Mouse (Mus musculus) limb, embryonic 15.5 days (tissue): ENCODE measurements at regions not wholly inside any gene's neighbourhood (a gene's known extent, or its start where the extent isn't known, plus 50 kb on each side); places are given as distances from the start of the nearest gene placed in this dataset.
A peak's percentile ranks its signal among the peaks of the same experiment; 100 is the strongest.

Source experiments
- ATAC-seq: fragments of 200-750 bp; cut with Nextera tagmentation; 2 replicates; pipeline ENCODE4 v1.8.0; 2017; ENCODE audit warnings: low read depth, moderate TSS enrichment; ENCODE audit not compliant: insufficient number of reproducible peaks, low FRiP score, low TSS enrichment
- H3K27ac ChIP-seq: fragments of 300-500 bp; sonication (generic); 2 replicates; pipeline ENCODE4 v1.5.1; 2015; ENCODE audit warnings: moderate library complexity, mild to moderate bottlenecking, inconsistent platforms
- H3K27me3 ChIP-seq: fragments of 300-500 bp; sonication (generic); 2 replicates; pipeline ENCODE4 v1.6.1; 2015; ENCODE audit warnings: inconsistent platforms
- H3K36me3 ChIP-seq: fragments of 300-500 bp; sonication (generic); 2 replicates; pipeline ENCODE4 v1.6.1; 2015; ENCODE audit warnings: inconsistent platforms
- H3K4me1 ChIP-seq: fragments of 300-500 bp; sonication (generic); 2 replicates; pipeline ENCODE4 v1.6.1; 2015; ENCODE audit warnings: inconsistent platforms
- H3K4me2 ChIP-seq: fragments of 300-500 bp; sonication (generic); 2 replicates; pipeline ENCODE4 v1.6.1; 2015; ENCODE audit warnings: mild to moderate bottlenecking, inconsistent platforms
- H3K4me3 ChIP-seq: fragments of 300-500 bp; sonication (generic); 2 replicates; pipeline ENCODE4 v1.5.1; 2015; ENCODE audit warnings: mild to moderate bottlenecking, inconsistent platforms
- H3K9ac ChIP-seq: fragments of 300-500 bp; sonication (generic); 2 replicates; pipeline ENCODE4 v1.6.1; 2015; ENCODE audit warnings: inconsistent platforms
- H3K9me3 ChIP-seq: fragments of 300-500 bp; sonication (generic); 2 replicates; pipeline ENCODE4 v1.6.1; 2016; ENCODE audit warnings: inconsistent platforms
- WGBS: fragments of 180-500 bp; shearing (Covaris S2); methylation state at CpG from one replicate; pipeline ENCODE4 v1.1.7; 2015; 5-methylcytosine and 5-hydroxymethylcytosine counted together

DNA sequence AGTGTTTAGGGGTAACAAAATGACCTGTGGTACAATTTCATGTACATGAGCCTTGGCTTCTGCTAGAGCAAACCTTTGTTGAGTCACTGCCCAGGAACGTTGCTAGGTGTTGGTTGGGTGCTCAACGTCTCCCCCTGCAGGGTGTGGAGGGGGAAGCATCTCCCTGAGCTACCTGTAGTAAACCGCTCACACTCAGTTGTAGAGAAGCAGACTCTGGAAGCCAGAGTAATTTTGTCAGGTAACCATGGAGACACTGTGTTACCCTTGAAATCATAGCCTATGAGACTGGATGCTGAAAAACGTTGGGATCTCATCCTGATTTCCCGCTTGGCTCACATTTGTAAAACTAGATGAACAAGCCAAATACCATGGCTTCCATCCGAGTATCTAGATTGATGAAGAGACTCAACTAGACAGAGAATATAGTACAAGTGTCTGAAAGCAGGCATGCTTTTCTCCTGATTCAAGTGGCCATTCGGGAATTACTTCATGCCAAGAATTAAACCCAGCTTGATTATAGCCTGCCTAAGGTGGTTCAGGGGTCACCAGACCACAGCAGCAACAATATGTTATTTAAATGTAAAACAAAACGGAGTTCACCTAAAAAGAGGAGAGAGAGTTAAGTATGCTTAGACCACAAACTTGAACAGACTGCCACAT is 63.7 kb upstream of the Ctla4 start:
- H3K9me3 ChIP-seq, result no peaks in the 10 kb centered on the region
- H3K27ac ChIP-seq, result no peak overlapping the region
- ATAC-seq, result no peak
- H3K4me1 ChIP-seq, result peaks cover 19% of the 10 kb centered on the region; the same call in 1 of the 2 replicates
- WGBS, result 46% methylated on average over 8 of the region's 8 CpGs
- H3K27me3 ChIP-seq, result no peaks in the 10 kb centered on the region
- H3K36me3 ChIP-seq, result no peaks in the 10 kb centered on the region
- no peak overlapping the region for H3K4me2 ChIP-seq
- H3K4me3 ChIP-seq, result no peak overlapping the region
- H3K9ac ChIP-seq, result no peak overlapping the region

DNA sequence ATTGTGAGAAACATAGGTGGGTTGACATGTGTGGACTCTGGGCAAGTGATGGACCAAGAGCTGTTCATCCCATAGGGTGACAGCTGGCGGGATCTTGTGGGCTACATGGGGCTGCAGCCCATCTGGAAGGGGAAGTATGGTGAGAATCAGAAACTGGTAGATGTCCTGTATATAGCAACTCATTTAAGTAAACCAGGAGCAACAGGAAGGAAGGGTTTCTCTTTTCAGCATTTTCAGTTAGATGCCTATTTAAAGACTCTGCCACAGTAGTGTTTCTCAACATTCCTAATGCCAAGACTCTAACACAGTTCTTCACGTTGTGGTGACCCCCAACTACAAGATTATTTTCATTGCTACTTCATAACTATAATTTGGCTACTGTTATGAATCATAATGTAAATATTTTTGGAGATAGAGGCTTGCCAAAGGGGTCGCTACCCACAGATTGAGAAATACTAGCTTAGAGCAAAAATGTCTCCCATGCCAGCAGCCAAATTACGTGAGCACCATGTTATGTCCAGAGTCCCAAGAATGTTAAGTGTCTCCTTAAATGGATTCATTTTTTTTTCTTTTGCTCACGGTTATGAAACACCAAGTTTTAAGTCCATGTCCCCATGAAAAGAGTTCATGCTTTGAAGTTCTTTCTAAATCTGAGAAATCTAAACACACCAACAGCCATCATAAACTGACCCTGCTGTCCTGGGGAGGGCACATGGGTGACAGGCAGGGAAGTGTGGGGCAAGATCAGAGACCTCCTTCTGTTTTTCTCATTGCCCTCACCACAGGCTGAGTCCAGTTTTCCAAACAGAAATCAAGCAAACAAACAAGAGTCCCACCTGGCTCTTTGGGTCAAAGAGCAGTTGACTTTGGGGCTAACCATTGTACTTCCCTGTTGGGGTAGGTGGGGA is 62.3 kb upstream of the Ctla4 start:
- ATAC-seq, result no peak
- H3K9me3 ChIP-seq, result no peaks in the 10 kb centered on the region
- no peak overlapping the region for H3K4me2 ChIP-seq
- 71% methylated on average over 5 of the region's 5 CpGs for WGBS
- H3K9ac ChIP-seq, result no peak overlapping the region
- no peak overlapping the region for H3K4me3 ChIP-seq
- no peaks in the 10 kb centered on the region for H3K27me3 ChIP-seq
- H3K4me1 ChIP-seq, result peaks cover 19% of the 10 kb centered on the region; the same call in 1 of the 2 replicates
- peak overlapping the region; percentile 39 for H3K27ac ChIP-seq
- no peaks in the 10 kb centered on the region for H3K36me3 ChIP-seq

DNA sequence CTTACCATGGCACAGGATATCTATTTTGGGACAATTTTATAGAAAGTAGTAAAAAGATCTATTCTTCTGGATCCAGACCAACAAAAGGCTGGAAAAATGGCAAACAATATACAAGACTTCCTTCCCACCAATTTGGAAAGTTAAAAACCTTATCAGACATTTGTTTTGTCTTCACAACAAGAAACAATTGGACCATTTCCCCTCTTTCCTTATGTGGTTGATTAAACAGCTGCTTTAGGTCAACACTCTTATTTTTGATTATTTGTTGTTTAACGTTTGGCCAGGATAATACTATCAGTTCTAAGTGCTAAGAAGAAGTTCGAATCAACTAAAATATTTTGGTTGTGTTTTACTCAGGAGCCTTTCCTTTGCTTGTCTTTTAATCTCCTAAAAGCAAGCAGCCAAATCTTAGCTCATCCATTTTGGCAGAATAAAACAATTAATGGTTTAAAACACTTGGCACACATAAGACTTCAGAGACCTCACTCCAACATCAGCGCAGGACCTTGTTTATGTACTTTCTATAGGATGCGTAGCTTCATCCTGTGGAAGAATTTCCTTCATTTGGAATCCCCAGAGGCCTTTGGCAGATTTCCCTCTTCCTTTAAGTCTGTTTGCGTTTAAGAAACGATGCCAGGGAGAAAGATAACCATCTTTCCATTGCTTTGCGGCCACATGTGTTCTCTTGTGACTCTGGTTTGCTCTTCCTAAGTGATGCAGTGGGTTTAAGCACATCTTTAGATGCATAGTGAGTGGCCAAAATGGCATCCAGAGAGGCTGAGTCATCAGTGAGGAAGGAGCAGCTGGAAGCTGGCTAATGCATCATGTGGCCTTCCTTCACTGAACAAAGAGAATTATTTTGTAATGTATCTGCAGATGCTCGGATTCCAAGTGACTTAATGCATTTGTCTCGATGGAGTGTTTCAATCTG is 61.3 kb upstream of the Ctla4 start:
- Histone ChIP-seq H3K36me3 (no peaks in the 10 kb centered on the region), H3K4me2 (no peak overlapping the region), H3K9me3 (no peaks in the 10 kb centered on the region), H3K4me1 (peaks cover 19% of the 10 kb centered on the region; the same call in 1 of the 2 replicates), H3K27ac (peak overlapping the region; percentile 39), H3K27me3 (no peaks in the 10 kb centered on the region), H3K9ac (no peak overlapping the region), H3K4me3 (no peak overlapping the region)
- WGBS, result 43% methylated on average over 9 of the region's 9 CpGs
- ATAC-seq, result peak; percentile 74; the same call in 1 of the 2 replicates

DNA sequence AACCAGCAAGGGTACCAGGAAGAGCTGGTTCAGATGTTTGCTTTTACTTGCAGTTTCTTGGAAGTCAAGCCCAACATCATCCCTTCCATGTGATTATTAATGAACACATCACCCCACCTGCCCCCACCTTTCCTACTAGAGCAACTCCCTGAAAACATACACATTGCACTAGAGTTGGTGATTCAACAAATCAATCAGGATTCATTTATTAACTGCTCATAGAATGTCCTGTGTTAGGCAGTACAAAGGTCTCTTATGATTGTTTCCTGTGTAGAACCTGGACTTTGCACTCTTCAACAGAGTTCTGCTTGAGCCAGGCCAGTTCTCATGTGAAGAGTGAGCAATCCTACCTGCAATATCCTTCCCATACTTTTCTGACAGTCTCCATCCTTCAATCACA is 59.8 kb upstream of the Ctla4 start:
- no peaks in the 10 kb centered on the region for H3K9me3 ChIP-seq
- no peaks in the 10 kb centered on the region for H3K36me3 ChIP-seq
- no peak overlapping the region for H3K9ac ChIP-seq
- no peak overlapping the region for H3K4me3 ChIP-seq
- H3K4me2 ChIP-seq, result no peak overlapping the region
- ATAC-seq, result no peak
- H3K27ac ChIP-seq, result no peak overlapping the region
- no peaks in the 10 kb centered on the region for H3K27me3 ChIP-seq
- H3K4me1 ChIP-seq, result peaks cover 19% of the 10 kb centered on the region; the same call in 1 of the 2 replicates

DNA sequence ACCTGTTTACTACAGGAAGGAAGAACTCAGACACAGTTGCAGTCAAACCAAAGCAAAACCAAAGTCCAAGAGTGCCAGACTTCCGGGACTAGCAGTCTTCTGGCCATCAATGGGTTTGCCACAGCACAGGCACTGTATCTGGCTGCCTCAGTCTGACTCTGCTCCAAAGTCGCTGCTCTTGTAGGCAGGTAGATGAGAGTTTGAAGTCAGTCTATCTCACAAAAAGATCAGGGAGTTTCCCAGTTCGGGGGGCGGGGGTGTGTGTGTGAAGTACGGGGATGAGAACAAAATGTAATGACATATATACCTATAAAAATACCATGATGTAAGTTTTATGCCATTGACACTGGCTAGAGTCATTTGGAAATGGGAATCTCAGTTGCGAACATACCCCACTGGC is 58.6 kb upstream of the Ctla4 start:
- Histone ChIP-seq H3K4me2 (no peak overlapping the region), H3K9me3 (no peaks in the 10 kb centered on the region), H3K36me3 (no peaks in the 10 kb centered on the region), H3K27me3 (no peaks in the 10 kb centered on the region), H3K9ac (no peak overlapping the region), H3K27ac (no peak overlapping the region), H3K4me3 (no peak overlapping the region), H3K4me1 (peaks cover 21% of the 10 kb centered on the region; the same call in 1 of the 2 replicates)
- ATAC-seq, result no peak
- WGBS, result 87% methylated on average over 6 of the region's 6 CpGs

DNA sequence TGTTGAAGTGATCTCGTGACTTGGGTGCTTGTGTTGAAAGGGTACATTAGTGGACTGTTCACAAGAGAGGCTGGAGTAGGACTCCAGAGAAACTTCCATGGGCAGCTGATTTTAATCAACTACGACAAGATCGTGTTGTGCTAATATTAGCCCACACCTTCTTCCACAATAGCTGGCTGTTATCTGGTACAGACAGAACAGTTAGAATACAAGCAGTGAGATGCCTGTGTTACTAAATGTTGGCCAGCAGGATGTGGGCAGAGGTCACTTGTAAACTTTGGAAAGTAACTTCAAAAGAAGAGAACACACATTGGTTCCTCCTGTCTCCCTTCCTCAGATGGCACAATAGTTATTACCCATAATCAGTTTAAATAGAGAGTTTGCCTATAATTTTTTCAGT is 57.0 kb upstream of the Ctla4 start:
- no peak overlapping the region for H3K9ac ChIP-seq
- WGBS, result 61% methylated on average over 3 of the region's 3 CpGs
- ATAC-seq, result no peak
- peaks cover 10% of the 10 kb centered on the region; the same call in 1 of the 2 replicates for H3K4me1 ChIP-seq
- no peaks in the 10 kb centered on the region for H3K9me3 ChIP-seq
- no peak overlapping the region for H3K4me2 ChIP-seq
- no peak overlapping the region for H3K27ac ChIP-seq
- H3K27me3 ChIP-seq, result no peaks in the 10 kb centered on the region
- no peaks in the 10 kb centered on the region for H3K36me3 ChIP-seq
- no peak overlapping the region for H3K4me3 ChIP-seq

DNA sequence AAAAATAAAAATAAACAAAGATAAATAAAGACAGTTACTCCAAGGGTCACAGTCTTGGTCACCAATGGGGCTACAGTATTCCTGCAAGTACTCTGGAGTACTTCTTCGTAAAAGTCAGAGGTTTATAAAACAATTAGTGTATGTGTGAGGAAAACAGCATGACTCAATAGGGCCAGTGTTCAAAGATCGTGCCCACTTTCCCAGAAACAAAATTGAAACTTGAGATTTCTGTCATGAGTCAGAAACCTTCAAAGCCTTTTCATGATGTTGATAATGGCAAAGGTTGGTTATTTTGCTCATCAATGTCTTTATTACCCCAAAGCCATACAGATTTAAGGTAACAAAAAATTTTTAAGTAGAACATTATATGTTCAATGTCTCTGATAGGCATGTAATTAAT is 53.1 kb upstream of the Ctla4 start:
- Histone ChIP-seq H3K4me2 (no peak overlapping the region), H3K36me3 (no peaks in the 10 kb centered on the region), H3K27ac (no peak overlapping the region), H3K9ac (no peak overlapping the region), H3K4me1 (peaks cover 5% of the 10 kb centered on the region; the same call in 1 of the 2 replicates), H3K27me3 (no peaks in the 10 kb centered on the region), H3K9me3 (no peaks in the 10 kb centered on the region), H3K4me3 (no peak overlapping the region)
- 57% methylated on average over 2 of the region's 2 CpGs for WGBS
- ATAC-seq, result no peak
